Mouse (Mus musculus) urinary bladder, adult 18-20 months (tissue): ENCODE data around the gene Prune2.

ENCODE experiments used
- DNase-seq, 2 experiments: peaks; one replicate each; pipeline ENCODE4 v3.0.0; 2022; ENCODE audit warnings: low spot score in 2 of 2, mixed read lengths in 2 of 2

Gene Prune2

GRCm38 (mm10) chr19:17124034-17124735 is 168.3 kb downstream of the Prune2 start:
- DNase-seq: no peak

GRCm38 (mm10) chr19:17125380-17125779 is 169.5 kb downstream of the Prune2 start:
- no peak for DNase-seq

GRCm38 (mm10) chr19:17130544-17130943 is 174.6 kb downstream of the Prune2 start:
- no peak for DNase-seq

GRCm38 (mm10) chr19:17136677-17137460 is 181.0 kb downstream of the Prune2 start:
- no peak for DNase-seq

- no peak for DNase-seq
Measured at GRCm38 (mm10) chr19:17137656-17138055, 181.7 kb downstream of the Prune2 start.

- DNase-seq: no peak
Measured at GRCm38 (mm10) chr19:17138144-17138915, 182.4 kb downstream of the Prune2 start.

- no peak for DNase-seq
Measured at GRCm38 (mm10) chr19:17140016-17140914, 184.3 kb downstream of the Prune2 start.

- DNase-seq: no peak
Measured at GRCm38 (mm10) chr19:17143245-17143644, 187.3 kb downstream of the Prune2 start.

- DNase-seq: no peak
Measured at GRCm38 (mm10) chr19:17144205-17144604, 188.3 kb downstream of the Prune2 start.

GRCm38 (mm10) chr19:17150064-17150463 is 194.1 kb downstream of the Prune2 start:
- DNase-seq: no peak

- DNase-seq: no peak
Measured at GRCm38 (mm10) chr19:17151781-17152180, 195.9 kb downstream of the Prune2 start.

- DNase-seq: no peak
Measured at GRCm38 (mm10) chr19:17152461-17152860, 196.5 kb downstream of the Prune2 start.

GRCm38 (mm10) chr19:17153911-17154639 is 198.2 kb downstream of the Prune2 start:
- DNase-seq: no peak

GRCm38 (mm10) chr19:17155216-17155615 is 199.3 kb downstream of the Prune2 start:
- DNase-seq: no peak

- DNase-seq: no peak
Measured at GRCm38 (mm10) chr19:17159676-17160075, 203.8 kb downstream of the Prune2 start.

GRCm38 (mm10) chr19:17160231-17160630 is 204.3 kb downstream of the Prune2 start:
- no peak for DNase-seq

- DNase-seq: peak in 1 of 2 experiments; percentile 36
Measured at GRCm38 (mm10) chr19:17163511-17163953, 207.6 kb downstream of the Prune2 start.

GRCm38 (mm10) chr19:17166288-17166687 is 210.4 kb downstream of the Prune2 start:
- DNase-seq: no peak

- no peak for DNase-seq
Measured at GRCm38 (mm10) chr19:17168186-17168585, 212.3 kb downstream of the Prune2 start.

GRCm38 (mm10) chr19:17169746-17170145 is 213.8 kb downstream of the Prune2 start:
- no peak for DNase-seq
